Mouse (Mus musculus) liver, embryonic 11.5 days (tissue): ENCODE results near the gene Calcoco1. TPM values are rescaled to one million over a fixed set of nuclear protein-coding genes. Genes with fewer than 3 reads are reported as not detected.
A peak's percentile ranks its signal among the peaks of the same experiment; 100 is the strongest.

Experiments
- ATAC-seq: fragments of 200-750 bp; cut with Nextera tagmentation; replicated peaks from 2 replicates; pipeline ENCODE4 v1.8.0; 2017; ENCODE audit warnings: moderate number of reproducible peaks, mild to moderate bottlenecking, moderate TSS enrichment, moderate library complexity; ENCODE audit not compliant: low FRiP score
- DNase-seq: peaks from one replicate; pipeline ENCODE4 v3.0.0-alpha.2; 2017; ENCODE audit warnings: low spot score
- H3K27ac ChIP-seq: fragments of 300-500 bp; sonication (generic); 2 replicates; pipeline ENCODE4 v1.5.1; 2014; ENCODE audit warnings: mild to moderate bottlenecking, low read depth, low read length, control low read depth
- H3K27me3 ChIP-seq: fragments of 300-500 bp; sonication (generic); replicated peaks from 2 replicates; pipeline ENCODE4 v1.6.1; 2014; ENCODE audit warnings: low read length, mixed read lengths; ENCODE audit not compliant: control insufficient read depth, insufficient read depth
- H3K36me3 ChIP-seq: fragments of 300-500 bp; sonication (generic); 2 replicates; pipeline ENCODE4 v1.6.1; 2014; ENCODE audit warnings: mild to moderate bottlenecking, low read length, moderate library complexity, mixed read lengths; ENCODE audit not compliant: control insufficient read depth, insufficient read depth
- H3K4me1 ChIP-seq: fragments of 300-500 bp; sonication (generic); replicated peaks from 2 replicates; pipeline ENCODE4 v1.6.1; 2014; ENCODE audit warnings: low read length, mixed read lengths; ENCODE audit not compliant: control insufficient read depth, insufficient read depth
- H3K4me2 ChIP-seq: fragments of 300-500 bp; sonication (generic); 2 replicates; pipeline ENCODE4 v1.6.1; 2014; ENCODE audit warnings: mild to moderate bottlenecking, control low read depth, moderate library complexity
- H3K4me3 ChIP-seq: fragments of 300-500 bp; sonication (generic); 2 replicates; pipeline ENCODE4 v1.5.1; 2014; ENCODE audit warnings: low read depth, low read length, control low read depth
- H3K9ac ChIP-seq: fragments of 300-500 bp; sonication (generic); 2 replicates; pipeline ENCODE4 v1.6.1; 2014; ENCODE audit warnings: low read depth, low read length, control low read depth
- H3K9me3 ChIP-seq: fragments of 300-500 bp; sonication (generic); 2 replicates; pipeline ENCODE4 v1.6.1; 2016; ENCODE audit warnings: low read length, inconsistent platforms, mixed read lengths; ENCODE audit not compliant: control insufficient read depth
- WGBS: fragments of 180-500 bp; shearing (Covaris S2); extraction: QIAGEN DNeasy Blood & Tissue Kit; methylation state at CpG from one replicate; pipeline ENCODE4 v1.1.7; 2014; 5-methylcytosine and 5-hydroxymethylcytosine counted together
- polyA plus RNA-seq: library from polyadenylated mRNA; unstranded; fragments of >200 nt; fragmentation: Nextera tagmentation; extraction: Ambion mirVana; gene quantifications from 2 replicates; pipeline ENCODE4 v1.2.1, GENCODE M21; 2014

Calcoco1 gene
- polyA plus RNA-seq, 1 experiment from 2014 or later = 15.0 TPM

DNA sequence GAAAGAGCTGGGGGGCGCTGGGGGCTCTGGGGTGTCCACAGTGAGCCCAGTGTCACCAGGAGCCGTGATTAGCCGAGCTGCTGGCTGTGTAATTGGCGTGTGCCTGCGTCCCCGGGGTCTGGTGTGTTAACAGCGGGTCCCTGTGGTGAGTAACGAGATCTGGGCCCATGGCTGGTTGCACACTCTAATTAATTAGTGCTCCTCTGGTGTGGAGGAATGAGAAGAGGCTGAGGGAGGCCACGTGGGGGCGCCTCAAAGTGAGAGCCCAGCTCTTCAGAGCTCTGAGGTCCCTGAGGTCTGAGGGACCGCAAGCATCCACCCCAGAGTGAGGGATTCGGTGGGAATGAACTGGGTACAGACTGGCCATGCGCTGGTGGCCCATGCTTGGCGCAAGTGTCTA lies 13.1 kb upstream of the Calcoco1 start:
- no peaks in the 10 kb centered on the region for H3K9me3 ChIP-seq
- H3K4me1 ChIP-seq = no peaks in the 10 kb centered on the region
- H3K4me2 ChIP-seq = no peak overlapping the region
- no peaks in the 10 kb centered on the region for H3K36me3 ChIP-seq
- no peak overlapping the region for H3K27ac ChIP-seq
- H3K27me3 ChIP-seq = peaks cover 45% of the 10 kb centered on the region
- WGBS = 45% methylated on average over 14 of the region's 14 CpGs
- ATAC-seq (no peak), DNase-seq (no peak)
- no peak overlapping the region for H3K9ac ChIP-seq
- no peak overlapping the region for H3K4me3 ChIP-seq

- no peak overlapping the region for H3K9ac ChIP-seq
- peaks cover 45% of the 10 kb centered on the region for H3K27me3 ChIP-seq
- H3K9me3 ChIP-seq = no peaks in the 10 kb centered on the region
- H3K4me3 ChIP-seq = no peak overlapping the region
- ATAC-seq = no peak
- DNase-seq = no peak
- H3K27ac ChIP-seq = no peak overlapping the region
- H3K4me1 ChIP-seq = no peaks in the 10 kb centered on the region
- WGBS = 81% methylated on average over 28 of the region's 28 CpGs
- H3K36me3 ChIP-seq = no peaks in the 10 kb centered on the region
- no peak overlapping the region for H3K4me2 ChIP-seq
Observed at GRCm38 (mm10) chr15:102733759-102734531, 12.0 kb upstream of the Calcoco1 start.

GRCm38 (mm10) chr15:102733233-102733632 lies 11.3 kb upstream of the Calcoco1 start:
- DNase-seq (no peak), ATAC-seq (no peak)
- WGBS = 75% methylated on average over 5 of the region's 5 CpGs
- H3K9ac ChIP-seq = no peak overlapping the region
- no peak overlapping the region for H3K4me3 ChIP-seq
- no peaks in the 10 kb centered on the region for H3K4me1 ChIP-seq
- no peak overlapping the region for H3K4me2 ChIP-seq
- H3K27ac ChIP-seq = no peak overlapping the region
- no peaks in the 10 kb centered on the region for H3K9me3 ChIP-seq
- H3K27me3 ChIP-seq = peaks cover 45% of the 10 kb centered on the region
- H3K36me3 ChIP-seq = no peaks in the 10 kb centered on the region

- Histone ChIP-seq H3K9me3 (no peaks in the 10 kb centered on the region), H3K36me3 (no peaks in the 10 kb centered on the region), H3K4me3 (no peak overlapping the region), H3K4me2 (no peak overlapping the region), H3K4me1 (no peaks in the 10 kb centered on the region), H3K27ac (no peak overlapping the region), H3K27me3 (peaks cover 45% of the 10 kb centered on the region), H3K9ac (no peak overlapping the region)
- 90% methylated on average over 6 of the region's 6 CpGs for WGBS
- no peak for ATAC-seq
- DNase-seq = no peak
Observed at GRCm38 (mm10) chr15:102732406-102732805, 10.4 kb upstream of the Calcoco1 start.

- Histone ChIP-seq H3K9me3 (no peaks in the 10 kb centered on the region), H3K27me3 (peaks cover 9% of the 10 kb centered on the region; the same call in 1 of the 2 replicates), H3K4me1 (no peaks in the 10 kb centered on the region), H3K4me3 (no peak overlapping the region), H3K9ac (no peak overlapping the region), H3K36me3 (no peaks in the 10 kb centered on the region), H3K4me2 (no peak overlapping the region), H3K27ac (no peak overlapping the region)
- 69% methylated on average over 2 of the region's 2 CpGs for WGBS
- DNase-seq (no peak), ATAC-seq (no peak)
Observed at GRCm38 (mm10) chr15:102727951-102728350, 6.0 kb upstream of the Calcoco1 start.

GRCm38 (mm10) chr15:102723358-102724135 lies 1.6 kb upstream of the Calcoco1 start:
- H3K27ac ChIP-seq = no peak overlapping the region
- H3K36me3 ChIP-seq = no peaks in the 10 kb centered on the region
- no peaks in the 10 kb centered on the region for H3K27me3 ChIP-seq
- no peak for ATAC-seq
- no peak overlapping the region for H3K4me2 ChIP-seq
- no peak overlapping the region for H3K4me3 ChIP-seq
- no peak for DNase-seq
- H3K9me3 ChIP-seq = no peaks in the 10 kb centered on the region
- WGBS = 86% methylated on average over 10 of the region's 10 CpGs
- H3K4me1 ChIP-seq = 0 out of 2 replicates have a peak, but pooled peaks cover 2% of the 10 kb centered on the region
- no peak overlapping the region for H3K9ac ChIP-seq

DNA sequence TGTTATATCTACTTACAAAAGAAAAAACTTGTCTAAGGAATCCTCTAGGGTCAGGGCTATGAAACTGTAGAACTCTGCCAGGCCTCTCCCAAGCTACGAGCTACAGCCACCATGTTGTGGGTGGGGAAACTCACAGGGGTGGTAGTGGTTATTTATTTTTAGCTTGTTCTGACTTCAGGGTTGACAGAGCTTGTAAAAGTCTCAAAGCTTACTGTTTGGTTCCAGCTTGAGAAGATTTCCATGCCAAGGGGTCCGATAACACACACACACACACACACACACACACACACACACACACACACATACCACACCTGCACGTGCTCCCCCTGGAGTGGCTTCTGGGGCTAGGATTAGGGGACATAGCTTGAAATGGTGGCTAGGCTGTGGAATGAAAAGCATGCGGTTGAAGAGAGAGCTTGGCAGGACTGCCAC lies 538 bp upstream of the Calcoco1 start:
- 52% methylated on average over 4 of the region's 4 CpGs for WGBS
- no peak overlapping the region for H3K27ac ChIP-seq
- no peaks in the 10 kb centered on the region for H3K36me3 ChIP-seq
- ATAC-seq (no peak), DNase-seq (no peak)
- H3K9ac ChIP-seq = peak overlapping the region; percentile 2; the same call in 1 of the 2 replicates
- no peaks in the 10 kb centered on the region for H3K27me3 ChIP-seq
- no peaks in the 10 kb centered on the region for H3K9me3 ChIP-seq
- peak overlapping the region; percentile 69 for H3K4me3 ChIP-seq
- H3K4me1 ChIP-seq = 0 out of 2 replicates have a peak, but pooled peaks cover 2% of the 10 kb centered on the region
- peak overlapping the region; percentile 52 for H3K4me2 ChIP-seq

GRCm38 (mm10) chr15:102721016-102721898 lies 721 bp downstream of the Calcoco1 start:
- no peaks in the 10 kb centered on the region for H3K9me3 ChIP-seq
- peak overlapping the region; percentile 86 for H3K4me2 ChIP-seq
- DNase-seq (no peak), ATAC-seq (peak; percentile 16; the same call in 1 of the 2 replicates)
- H3K36me3 ChIP-seq = no peaks in the 10 kb centered on the region
- 0 out of 2 replicates have a peak, but pooled peaks cover 2% of the 10 kb centered on the region for H3K4me1 ChIP-seq
- peak overlapping the region; percentile 69 for H3K9ac ChIP-seq
- 20% methylated on average over 14 of the region's 14 CpGs for WGBS
- no peaks in the 10 kb centered on the region for H3K27me3 ChIP-seq
- H3K4me3 ChIP-seq = peak overlapping the region; percentile 69
- H3K27ac ChIP-seq = no peak overlapping the region
